Mouse (Mus musculus) neural tube, embryonic 15.5 days (tissue): ENCODE data around the gene Dennd1c. TPM values are rescaled to one million over a fixed set of nuclear protein-coding genes. Genes with fewer than 3 reads are reported as not detected.
"Not testable (repeated sequence)": the region's sequence is repeated elsewhere in the genome, so short reads cannot be mapped to it uniquely, and the experiment has no call there.

Experiments
- ATAC-seq: fragments of 200-750 bp; cut with Nextera tagmentation; 2 replicates; pipeline ENCODE4 v1.8.0; 2017; ENCODE audit warnings: mild to moderate bottlenecking, moderate TSS enrichment, moderate library complexity; ENCODE audit not compliant: low FRiP score
- H3K27ac ChIP-seq: fragments of 300-500 bp; sonication (generic); replicated peaks from 2 replicates; pipeline ENCODE4 v1.5.1; 2015; ENCODE audit warnings: mild to moderate bottlenecking, inconsistent platforms
- H3K27me3 ChIP-seq: fragments of 300-500 bp; sonication (generic); replicated peaks from 2 replicates; pipeline ENCODE4 v1.6.1; 2015; ENCODE audit warnings: inconsistent platforms
- H3K36me3 ChIP-seq: fragments of 300-500 bp; sonication (generic); 2 replicates; pipeline ENCODE4 v1.6.1; 2015; ENCODE audit warnings: inconsistent platforms
- H3K4me1 ChIP-seq: fragments of 300-500 bp; sonication (generic); 2 replicates; pipeline ENCODE4 v1.6.1; 2015; ENCODE audit warnings: inconsistent platforms
- H3K4me2 ChIP-seq: fragments of 300-500 bp; sonication (generic); 2 replicates; pipeline ENCODE4 v1.6.1; 2015; ENCODE audit warnings: inconsistent platforms, mild to moderate bottlenecking, moderate library complexity
- H3K4me3 ChIP-seq: fragments of 300-500 bp; sonication (generic); replicated peaks from 2 replicates; pipeline ENCODE4 v1.5.1; 2015; ENCODE audit warnings: mild to moderate bottlenecking, inconsistent platforms
- H3K9ac ChIP-seq: fragments of 300-500 bp; sonication (generic); replicated peaks from 2 replicates; pipeline ENCODE4 v1.6.1; 2015; ENCODE audit warnings: mild to moderate bottlenecking, inconsistent platforms
- H3K9me3 ChIP-seq: fragments of 300-500 bp; sonication (generic); replicated peaks from 2 replicates; pipeline ENCODE4 v1.6.1; 2016; ENCODE audit warnings: inconsistent platforms
- WGBS: fragments of 180-500 bp; shearing (Covaris S2); methylation state at CpG from one replicate; pipeline ENCODE4 v1.1.7; 2015; ENCODE audit warnings: mixed read lengths; 5-methylcytosine and 5-hydroxymethylcytosine counted together
- polyA plus RNA-seq: library from polyadenylated mRNA; unstranded; fragments of >200 nt; fragmentation: Nextera tagmentation; extraction: Ambion mirVana; gene quantifications from 2 replicates; pipeline ENCODE4 v1.2.1, GENCODE M21; 2015

Dennd1c gene
- polyA plus RNA-seq, 1 experiment from 2014 or later, result 5.6 TPM

GRCm38 (mm10) chr17:57062011-57062521 is 16.2 kb downstream of the Dennd1c start:
- under 1% methylated on average over 39 of the region's 39 CpGs for WGBS
- H3K4me3 ChIP-seq, result peak overlapping the region; percentile 37
- H3K9me3 ChIP-seq, result no peaks in the 10 kb centered on the region
- H3K27me3 ChIP-seq, result peaks cover 32% of the 10 kb centered on the region
- ATAC-seq, result no peak
- peak overlapping the region; percentile 15; the same call in 1 of the 2 replicates for H3K9ac ChIP-seq
- peak overlapping the region; percentile 64 for H3K4me2 ChIP-seq
- peaks cover 4% of the 10 kb centered on the region; the same call in 1 of the 2 replicates for H3K36me3 ChIP-seq
- H3K4me1 ChIP-seq, result peaks cover 32% of the 10 kb centered on the region
- no peak overlapping the region for H3K27ac ChIP-seq

- H3K27me3 ChIP-seq, result peaks cover 32% of the 10 kb centered on the region
- peaks cover 10% of the 10 kb centered on the region; the same call in 1 of the 2 replicates for H3K36me3 ChIP-seq
- ATAC-seq, result no peak
- no peak overlapping the region for H3K27ac ChIP-seq
- H3K4me1 ChIP-seq, result peaks cover 32% of the 10 kb centered on the region
- peak overlapping the region; percentile 70 for H3K4me2 ChIP-seq
- 33% methylated on average over 10 of the region's 10 CpGs for WGBS
- H3K9me3 ChIP-seq, result no peaks in the 10 kb centered on the region
- H3K4me3 ChIP-seq, result peak overlapping the region; percentile 88
- 0 out of 2 replicates have a peak overlapping the region, but pooled peaks have one; percentile 26 for H3K9ac ChIP-seq
Measured at GRCm38 (mm10) chr17:57061069-57061468, 17.2 kb downstream of the Dennd1c start.

- peak; percentile 92 for ATAC-seq
- H3K4me3 ChIP-seq, result peak overlapping the region; percentile 88
- peak overlapping the region; percentile 94 for H3K27ac ChIP-seq
- peaks cover 17% of the 10 kb centered on the region for H3K36me3 ChIP-seq
- H3K27me3 ChIP-seq, result peaks cover 32% of the 10 kb centered on the region
- H3K4me1 ChIP-seq, result peaks cover 32% of the 10 kb centered on the region
- H3K4me2 ChIP-seq, result peak overlapping the region; percentile 70
- WGBS, result under 1% methylated on average over 44 of the region's 44 CpGs
- H3K9ac ChIP-seq, result peak overlapping the region; percentile 81
- H3K9me3 ChIP-seq, result no peaks in the 10 kb centered on the region
Measured at GRCm38 (mm10) chr17:57060231-57060801, 18.0 kb downstream of the Dennd1c start.

- peak; percentile 90 for ATAC-seq
- Histone ChIP-seq H3K9me3 (no peaks in the 10 kb centered on the region), H3K36me3 (peaks cover 25% of the 10 kb centered on the region), H3K4me2 (peak within 1 kb of the TSS; percentile 70), H3K27ac (peak within 1 kb of the TSS; percentile 94), H3K9ac (peak within 1 kb of the TSS; percentile 81), H3K4me1 (peaks cover 32% of the 10 kb centered on the region), H3K27me3 (peaks cover 32% of the 10 kb centered on the region), H3K4me3 (peak within 1 kb of the TSS; percentile 88)
- WGBS, result under 1% methylated on average over 34 of the region's 45 CpGs
Measured at GRCm38 (mm10) chr17:57059486-57059977, 18.8 kb downstream of the Dennd1c start, which contains the start of gene Slc25a23. Gene Slc25a23 (minus strand): TSS chr17:57059863.

- Histone ChIP-seq H3K36me3 (peaks cover 29% of the 10 kb centered on the region), H3K27ac (peak within 1 kb of the TSS; percentile 94), H3K4me1 (peaks cover 32% of the 10 kb centered on the region), H3K9ac (peak within 1 kb of the TSS; percentile 81), H3K27me3 (peaks cover 28% of the 10 kb centered on the region), H3K9me3 (no peaks in the 10 kb centered on the region), H3K4me2 (peak within 1 kb of the TSS; percentile 70), H3K4me3 (peak within 1 kb of the TSS; percentile 88)
- peak; percentile 16 for ATAC-seq
- under 1% methylated on average over 17 of the region's 22 CpGs for WGBS
Measured at GRCm38 (mm10) chr17:57058891-57059485, 19.3 kb downstream of the Dennd1c start, which contains the start of gene Crb3. Gene Crb3 (plus strand): TSS chr17:57059105.

GRCm38 (mm10) chr17:57056246-57056645 is 22.1 kb downstream of the Dennd1c start:
- Histone ChIP-seq H3K27me3 (peaks cover 3% of the 10 kb centered on the region), H3K9ac (no peak overlapping the region), H3K27ac (no peak overlapping the region), H3K4me1 (peaks cover 21% of the 10 kb centered on the region), H3K4me2 (no peak overlapping the region), H3K36me3 (peaks cover 52% of the 10 kb centered on the region), H3K9me3 (no peaks in the 10 kb centered on the region), H3K4me3 (no peak overlapping the region)
- no peak for ATAC-seq
- 87% methylated on average over 3 of the region's 3 CpGs for WGBS

- WGBS, result 91% methylated on average over 4 of the region's 4 CpGs
- not testable (repeated sequence) for H3K4me3 ChIP-seq, ATAC-seq, H3K4me2 ChIP-seq, H3K9me3 ChIP-seq, H3K27ac ChIP-seq, H3K9ac ChIP-seq, H3K4me1 ChIP-seq, H3K27me3 ChIP-seq
- H3K36me3 ChIP-seq, result peaks cover 77% of the 10 kb centered on the region
Measured at GRCm38 (mm10) chr17:57051679-57052078, 26.6 kb downstream of the Dennd1c start.

GRCm38 (mm10) chr17:57048816-57049215 is 29.5 kb downstream of the Dennd1c start:
- no peaks in the 10 kb centered on the region for H3K27me3 ChIP-seq
- no peak for ATAC-seq
- peaks cover 69% of the 10 kb centered on the region for H3K36me3 ChIP-seq
- no peak overlapping the region for H3K4me2 ChIP-seq
- WGBS, result 97% methylated on average over 3 of the region's 3 CpGs
- H3K4me3 ChIP-seq, result no peak overlapping the region
- H3K9ac ChIP-seq, result no peak overlapping the region
- H3K27ac ChIP-seq, result no peak overlapping the region
- no peaks in the 10 kb centered on the region for H3K9me3 ChIP-seq
- H3K4me1 ChIP-seq, result no peaks in the 10 kb centered on the region

GRCm38 (mm10) chr17:57047406-57047805 is 30.9 kb downstream of the Dennd1c start:
- Histone ChIP-seq H3K4me2 (no peak overlapping the region), H3K9me3 (no peaks in the 10 kb centered on the region), H3K36me3 (peaks cover 55% of the 10 kb centered on the region), H3K27ac (no peak overlapping the region), H3K4me3 (no peak overlapping the region), H3K9ac (no peak overlapping the region), H3K27me3 (no peaks in the 10 kb centered on the region), H3K4me1 (no peaks in the 10 kb centered on the region)
- WGBS, result 38% methylated on average over 5 of the region's 5 CpGs
- no peak for ATAC-seq

- no peak for ATAC-seq
- Histone ChIP-seq H3K4me1 (no peaks in the 10 kb centered on the region), H3K27ac (no peak within 1 kb of the TSS), H3K27me3 (peaks cover 14% of the 10 kb centered on the region), H3K9me3 (no peaks in the 10 kb centered on the region), H3K4me2 (no peak within 1 kb of the TSS), H3K4me3 (no peak within 1 kb of the TSS), H3K36me3 (peaks cover 18% of the 10 kb centered on the region), H3K9ac (no peak within 1 kb of the TSS)
- 80% methylated on average over 8 of the region's 8 CpGs for WGBS
Measured at GRCm38 (mm10) chr17:57041554-57041953, 36.8 kb downstream of the Dennd1c start, which contains the start of gene Slc25a41. Gene Slc25a41 (minus strand): TSS chr17:57041654.

GRCm38 (mm10) chr17:57038978-57039377 is 39.3 kb downstream of the Dennd1c start:
- 42% methylated on average over 8 of the region's 8 CpGs for WGBS
- Histone ChIP-seq H3K4me3 (no peak overlapping the region), H3K27me3 (peaks cover 14% of the 10 kb centered on the region), H3K9ac (no peak overlapping the region), H3K36me3 (no peaks in the 10 kb centered on the region), H3K9me3 (no peaks in the 10 kb centered on the region), H3K4me1 (no peaks in the 10 kb centered on the region), H3K27ac (no peak overlapping the region), H3K4me2 (no peak overlapping the region)
- ATAC-seq, result no peak
